Mouse (Mus musculus) liver, embryonic 16.5 days (tissue): ENCODE measurements at regions not wholly inside any gene's neighbourhood (a gene's known extent, or its start where the extent isn't known, plus 50 kb on each side); places are given as distances from the start of the nearest gene placed in this dataset.

ENCODE experiments used
- ATAC-seq: fragments of 200-750 bp; cut with Nextera tagmentation; 2 replicates; pipeline ENCODE4 v1.8.0; 2017; ENCODE audit warnings: low read depth, mild to moderate bottlenecking, moderate number of reproducible peaks, moderate library complexity
- H3K27ac ChIP-seq: fragments of 300-500 bp; sonication (generic); 2 replicates; pipeline ENCODE4 v1.5.1; 2014; ENCODE audit warnings: mild to moderate bottlenecking, low read length
- H3K27me3 ChIP-seq: fragments of 300-500 bp; sonication (generic); 2 replicates; pipeline ENCODE4 v1.6.1; 2014; ENCODE audit warnings: low read depth, low read length, mixed read lengths; ENCODE audit not compliant: control insufficient read depth, insufficient read depth
- H3K36me3 ChIP-seq: fragments of 300-500 bp; sonication (generic); 2 replicates; pipeline ENCODE4 v1.6.1; 2014; ENCODE audit warnings: mild to moderate bottlenecking; ENCODE audit not compliant: control insufficient read depth, insufficient read depth
- H3K4me1 ChIP-seq: fragments of 300-500 bp; sonication (generic); 2 replicates; pipeline ENCODE4 v1.6.1; 2014; ENCODE audit warnings: low read depth, low read length, mixed read lengths; ENCODE audit not compliant: control insufficient read depth
- H3K4me2 ChIP-seq: fragments of 300-500 bp; sonication (generic); 2 replicates; pipeline ENCODE4 v1.6.1; 2014; ENCODE audit warnings: low read depth, low read length, mixed read lengths
- H3K4me3 ChIP-seq: fragments of 300-500 bp; sonication (generic); 2 replicates; pipeline ENCODE4 v1.5.1; 2014; ENCODE audit warnings: low read depth, mild to moderate bottlenecking, low read length
- H3K9ac ChIP-seq: fragments of 300-500 bp; sonication (generic); 2 replicates; pipeline ENCODE4 v1.6.1; 2014; ENCODE audit warnings: low read depth, low read length
- H3K9me3 ChIP-seq: fragments of 300-500 bp; sonication (generic); replicated peaks from 2 replicates; pipeline ENCODE4 v1.6.1; 2016; ENCODE audit warnings: low read length; ENCODE audit not compliant: control insufficient read depth
- WGBS: fragments of 180-500 bp; shearing (Covaris S2); extraction: QIAGEN DNeasy Blood & Tissue Kit; methylation state at CpG from one replicate; pipeline ENCODE4 v1.1.7; 2014; ENCODE audit not compliant: insufficient replicate concordance; 5-methylcytosine and 5-hydroxymethylcytosine counted together

DNA sequence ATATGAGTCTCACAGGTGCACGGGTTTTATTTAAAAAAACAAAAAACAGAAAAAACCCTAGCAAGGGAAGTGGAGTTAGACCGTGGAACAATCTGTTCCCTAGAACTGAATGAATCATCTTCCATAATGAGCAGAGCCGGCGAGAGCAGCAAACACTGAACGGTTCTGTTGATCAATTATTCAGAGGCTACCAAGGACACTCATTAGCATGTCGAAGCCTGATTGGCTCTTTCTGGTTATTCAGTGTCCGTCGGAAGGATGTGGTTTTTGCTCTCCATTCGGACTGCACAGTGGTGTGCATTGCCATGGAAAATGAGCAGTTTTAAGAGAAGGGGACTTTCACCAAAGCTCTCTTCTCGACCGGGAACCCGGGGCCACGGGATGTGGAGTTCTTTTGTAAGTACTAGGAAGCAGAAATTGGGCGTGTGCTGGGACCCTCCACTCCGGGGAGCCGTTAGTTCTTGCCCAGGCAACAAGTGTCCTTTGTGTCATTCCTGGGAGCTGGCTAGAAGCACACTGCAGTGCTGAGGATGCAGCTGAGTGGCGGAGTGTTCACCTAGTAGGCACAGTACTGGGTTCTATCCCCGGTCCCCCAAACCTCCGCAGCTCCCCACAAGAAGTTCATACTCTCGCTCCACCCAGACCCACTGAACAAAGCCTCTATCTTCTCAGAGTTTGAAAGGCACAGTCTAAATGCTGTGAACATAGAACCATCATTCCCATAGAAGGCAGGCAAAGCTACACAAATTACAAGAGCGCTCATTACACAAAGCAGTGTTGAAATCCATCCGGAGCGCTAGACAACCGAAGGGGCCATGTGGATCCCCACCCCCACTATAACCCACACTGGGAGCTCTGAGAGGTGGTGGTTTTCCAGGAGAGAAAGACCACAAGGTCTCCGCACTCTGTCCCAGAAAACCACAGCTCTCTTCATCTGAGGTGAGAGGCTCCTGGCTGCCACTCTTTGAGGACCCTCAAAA lies 83.9 kb upstream of the Zfp366 start:
- WGBS: 29% methylated on average over 25 of the region's 25 CpGs
- Histone ChIP-seq H3K27me3 (no peaks in the 10 kb centered on the region), H3K9me3 (no peaks in the 10 kb centered on the region), H3K36me3 (no peaks in the 10 kb centered on the region), H3K4me1 (peaks cover 29% of the 10 kb centered on the region), H3K4me2 (peak overlapping the region; percentile 52), H3K4me3 (peak overlapping the region; percentile 43), H3K9ac (peak overlapping the region; percentile 38; the same call in 1 of the 2 replicates), H3K27ac (peak overlapping the region; percentile 34; the same call in 1 of the 2 replicates)
- ATAC-seq: peak; percentile 81

GRCm38 (mm10) chr13:99099794-99100429 lies 84.7 kb upstream of the Zfp366 start:
- Histone ChIP-seq H3K9ac (0 out of 2 replicates have a peak overlapping the region, but pooled peaks have one; percentile 1), H3K4me3 (peak overlapping the region; percentile 43; the same call in 1 of the 2 replicates), H3K4me1 (peaks cover 24% of the 10 kb centered on the region), H3K36me3 (no peaks in the 10 kb centered on the region), H3K27ac (0 out of 2 replicates have a peak overlapping the region, but pooled peaks have one; percentile 34), H3K9me3 (no peaks in the 10 kb centered on the region), H3K4me2 (peak overlapping the region; percentile 52), H3K27me3 (no peaks in the 10 kb centered on the region)
- WGBS: 37% methylated on average over 6 of the region's 6 CpGs
- no peak for ATAC-seq

DNA sequence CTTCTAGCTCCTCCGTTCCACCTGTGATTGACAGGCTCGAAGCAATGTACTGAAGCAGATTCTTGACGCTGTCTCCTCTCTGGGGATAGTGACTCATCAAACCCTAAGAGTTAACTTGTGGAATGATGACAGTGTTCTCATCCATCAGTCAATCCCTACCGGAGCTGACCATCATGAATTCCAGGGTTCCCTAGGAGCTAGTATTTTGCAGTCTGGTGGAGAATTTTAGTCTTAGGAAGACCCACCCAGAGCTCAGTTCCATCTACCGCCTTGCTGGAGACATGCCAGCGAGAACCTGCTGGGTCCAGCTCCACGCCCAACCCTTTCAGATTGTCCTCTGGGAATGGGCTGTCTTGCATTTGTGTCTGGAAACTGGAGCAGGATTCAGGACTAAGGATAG lies 85.4 kb upstream of the Zfp366 start:
- Histone ChIP-seq H3K4me2 (no peak overlapping the region), H3K27me3 (no peaks in the 10 kb centered on the region), H3K27ac (no peak overlapping the region), H3K9ac (no peak overlapping the region), H3K4me1 (peaks cover 24% of the 10 kb centered on the region), H3K9me3 (no peaks in the 10 kb centered on the region), H3K36me3 (no peaks in the 10 kb centered on the region), H3K4me3 (no peak overlapping the region)
- 59% methylated on average over 7 of the region's 7 CpGs for WGBS
- ATAC-seq: no peak

DNA sequence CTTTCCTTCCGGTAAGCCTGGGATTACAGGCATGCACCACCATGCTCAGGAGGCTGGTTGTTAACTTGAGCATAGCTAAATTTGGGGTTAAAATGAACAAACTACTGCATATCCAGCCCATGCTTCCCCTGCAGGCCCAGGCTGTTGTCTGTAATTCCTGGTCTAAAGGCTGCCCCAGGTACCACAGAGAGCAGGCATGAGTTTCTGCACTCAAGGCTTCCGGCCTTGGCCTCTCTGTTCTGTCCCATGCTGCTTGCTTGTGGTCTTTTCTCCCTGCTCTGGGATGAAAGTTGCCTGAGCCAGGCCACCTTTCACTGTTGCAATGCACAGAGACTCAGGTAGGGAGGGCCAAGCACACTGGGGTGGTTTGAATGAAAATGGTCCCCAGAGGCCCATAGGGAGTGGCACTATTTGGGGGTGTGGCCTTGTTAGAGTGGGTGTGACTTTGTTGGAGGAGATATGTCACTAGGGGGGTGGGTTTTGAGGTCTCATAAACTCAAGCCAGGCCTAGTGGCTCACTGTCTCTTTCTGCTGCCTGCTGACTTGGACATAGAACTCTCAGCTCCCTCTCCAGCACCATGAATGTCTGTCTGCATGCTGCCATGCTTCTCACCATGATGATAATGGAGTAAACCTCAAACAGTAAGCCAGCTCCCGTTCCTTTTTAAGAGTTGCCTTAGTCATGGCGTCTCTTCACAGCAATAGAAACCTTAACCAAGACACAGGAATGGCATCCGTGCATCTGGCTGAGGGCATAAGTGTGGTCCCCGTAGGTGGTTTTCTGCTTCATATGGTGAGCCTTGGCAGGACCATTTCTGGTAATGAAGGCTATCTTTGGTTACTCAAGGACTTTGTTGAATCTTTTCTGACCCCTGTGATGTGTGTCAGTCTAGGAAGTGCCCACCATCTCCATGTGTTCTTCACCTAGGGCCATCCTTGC lies 86.7 kb upstream of the Zfp366 start:
- WGBS: 76% methylated on average over 6 of the region's 6 CpGs
- Histone ChIP-seq H3K27me3 (no peaks in the 10 kb centered on the region), H3K4me2 (no peak overlapping the region)

GRCm38 (mm10) chr13:99096837-99097236 lies 87.8 kb upstream of the Zfp366 start:
- H3K9ac ChIP-seq: no peak overlapping the region
- H3K36me3 ChIP-seq: no peaks in the 10 kb centered on the region
- H3K27me3 ChIP-seq: no peaks in the 10 kb centered on the region
- no peak for ATAC-seq
- H3K27ac ChIP-seq: no peak overlapping the region
- no peak overlapping the region for H3K4me3 ChIP-seq
- no peaks in the 10 kb centered on the region for H3K9me3 ChIP-seq
- WGBS: 82% methylated on average over 6 of the region's 6 CpGs
- H3K4me2 ChIP-seq: no peak overlapping the region
- peaks cover 23% of the 10 kb centered on the region for H3K4me1 ChIP-seq

More for the DNA sequence above, 86.7 kb upstream of the Zfp366 start:
- no peaks in the 10 kb centered on the region for H3K36me3 ChIP-seq
- H3K27ac ChIP-seq: no peak overlapping the region
- no peak for ATAC-seq
- H3K4me1 ChIP-seq: peaks cover 23% of the 10 kb centered on the region
- H3K4me3 ChIP-seq: no peak overlapping the region
- no peaks in the 10 kb centered on the region for H3K9me3 ChIP-seq
- H3K9ac ChIP-seq: no peak overlapping the region

- WGBS: 76% methylated on average over 5 of the region's 5 CpGs
- Histone ChIP-seq H3K27me3 (no peaks in the 10 kb centered on the region), H3K36me3 (no peaks in the 10 kb centered on the region), H3K4me1 (peaks cover 14% of the 10 kb centered on the region), H3K9me3 (no peaks in the 10 kb centered on the region), H3K27ac (no peak overlapping the region), H3K9ac (no peak overlapping the region), H3K4me2 (no peak overlapping the region), H3K4me3 (no peak overlapping the region)
- no peak for ATAC-seq
Observed at GRCm38 (mm10) chr13:99095006-99095405, 89.6 kb upstream of the Zfp366 start.

DNA sequence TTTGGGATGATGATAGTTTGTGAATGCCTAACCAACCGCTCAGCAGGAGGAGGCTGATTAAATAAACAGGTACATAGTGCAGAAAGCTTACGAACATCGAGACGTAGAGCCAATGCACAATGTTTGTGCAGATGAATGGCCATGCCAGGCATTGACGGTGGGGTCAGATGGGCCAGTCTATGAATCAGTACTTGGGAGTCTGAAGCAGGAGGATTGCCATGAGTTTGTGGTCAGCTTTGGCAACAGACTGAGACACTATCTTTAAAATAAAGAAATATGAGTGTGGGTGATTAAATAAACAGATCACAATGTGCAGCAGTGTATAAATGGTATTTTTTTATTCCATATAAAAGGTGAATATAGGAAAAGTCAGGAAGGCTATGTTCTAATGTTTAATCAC lies 90.4 kb upstream of the Zfp366 start:
- Histone ChIP-seq H3K9ac (no peak overlapping the region), H3K9me3 (no peaks in the 10 kb centered on the region), H3K4me2 (no peak overlapping the region), H3K4me1 (peaks cover 12% of the 10 kb centered on the region), H3K27me3 (no peaks in the 10 kb centered on the region), H3K4me3 (no peak overlapping the region), H3K27ac (no peak overlapping the region), H3K36me3 (no peaks in the 10 kb centered on the region)
- WGBS: 76% methylated on average over 5 of the region's 5 CpGs
- no peak for ATAC-seq

DNA sequence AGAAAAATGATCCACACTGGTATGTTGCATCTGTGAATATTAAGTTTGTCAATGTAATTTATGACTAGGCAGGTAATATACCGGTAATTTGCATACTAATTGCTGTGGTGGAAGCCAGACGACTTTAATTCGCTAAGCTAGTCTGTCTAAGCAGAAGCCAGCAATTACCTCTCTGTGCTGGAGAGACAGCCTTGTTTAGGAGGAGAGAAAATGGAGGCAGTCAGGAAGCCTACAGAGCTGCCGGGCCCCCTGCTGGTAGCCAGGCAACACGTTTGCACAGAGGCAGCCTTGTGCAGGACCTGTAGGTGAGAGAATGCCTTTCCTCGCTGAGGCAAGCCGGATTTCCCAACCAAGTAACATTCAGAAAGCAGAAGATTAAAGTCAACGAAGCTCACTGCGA lies 91.4 kb upstream of the Zfp366 start:
- ATAC-seq: peak; percentile 72
- H3K27ac ChIP-seq: peak overlapping the region; percentile 29; the same call in 1 of the 2 replicates
- WGBS: 6% methylated on average over 9 of the region's 9 CpGs

More for the DNA sequence above, 91.4 kb upstream of the Zfp366 start:
- Histone ChIP-seq H3K27me3 (no peaks in the 10 kb centered on the region), H3K36me3 (no peaks in the 10 kb centered on the region), H3K9me3 (no peaks in the 10 kb centered on the region), H3K4me3 (no peak overlapping the region), H3K4me1 (peaks cover 12% of the 10 kb centered on the region), H3K4me2 (no peak overlapping the region), H3K9ac (no peak overlapping the region)
